Mouse (Mus musculus): Measurements from ENCODE around the gene Hist2h2ab.
A peak's percentile ranks its signal among the peaks of the same experiment; 100 is the strongest.
"Not testable (repeated sequence)": the region's sequence is repeated elsewhere in the genome, so short reads cannot be mapped to it uniquely, and the experiment has no call there.

Gene Hist2h2ab

GRCm38 (mm10) chr3:96262216-96262875 is 42.7 kb downstream of the Hist2h2ab start:
- peak; percentile 30 for DNase-seq (ENCODE audit: low spot score)

GRCm38 (mm10) chr3:96262979-96263550 is 43.4 kb downstream of the Hist2h2ab start, which contains the start of gene Hist2h4:
Hist2h4 (minus strand) TSS chr3:96263311.
- peak; percentile 83 for DNase-seq (ENCODE audit: low spot score)

- DNase-seq (ENCODE audit: low spot score), result no peak
Measured at GRCm38 (mm10) chr3:96263558-96264403, 44.1 kb downstream of the Hist2h2ab start.

- DNase-seq (ENCODE audit: low spot score), result no peak
Measured at GRCm38 (mm10) chr3:96264404-96264949, 44.8 kb downstream of the Hist2h2ab start.

- DNase-seq (ENCODE audit: low spot score), result no peak
Measured at GRCm38 (mm10) chr3:96266132-96266710, 46.6 kb downstream of the Hist2h2ab start.

GRCm38 (mm10) chr3:96267541-96267940 is 47.9 kb downstream of the Hist2h2ab start:
- no peak for DNase-seq (ENCODE audit: low spot score)

- peak; percentile 35 for DNase-seq (ENCODE audit: low spot score)
Measured at GRCm38 (mm10) chr3:96268051-96268775, 48.5 kb downstream of the Hist2h2ab start, which contains the start of gene Hist2h3b. Hist2h3b (plus strand) TSS chr3:96268654.

- not testable (repeated sequence) for DNase-seq (ENCODE audit: low spot score)
Measured at GRCm38 (mm10) chr3:96268776-96269378, 49.2 kb downstream of the Hist2h2ab start.
